Mouse (Mus musculus) hindbrain, embryonic 14.5 days (tissue): Measurements from ENCODE around the gene Cbl. TPM values are rescaled to one million over a fixed set of nuclear protein-coding genes. Genes with fewer than 3 reads are reported as not detected.

Experiments used
- ATAC-seq: fragments of 200-750 bp; cut with Nextera tagmentation; 2 replicates; pipeline ENCODE4 v1.8.0; 2017; ENCODE audit warnings: moderate number of reproducible peaks, mild to moderate bottlenecking, moderate TSS enrichment, moderate library complexity; ENCODE audit not compliant: low FRiP score
- DNase-seq: peaks from one replicate; pipeline ENCODE4 v3.0.0-alpha.2; 2015; ENCODE audit warnings: low spot score
- H3K27ac ChIP-seq: fragments of 300-500 bp; sonication (generic); 2 replicates; pipeline ENCODE4 v1.5.1; 2014; ENCODE audit warnings: mild to moderate bottlenecking, moderate library complexity
- H3K27me3 ChIP-seq: fragments of 300-500 bp; sonication (generic); 2 replicates; pipeline ENCODE4 v1.6.1; 2014; ENCODE audit warnings: mild to moderate bottlenecking, low read length, mixed read lengths; ENCODE audit not compliant: control insufficient read depth, insufficient read depth
- H3K36me3 ChIP-seq: fragments of 300-500 bp; sonication (generic); replicated peaks from 2 replicates; pipeline ENCODE4 v1.6.1; 2014; ENCODE audit not compliant: control insufficient read depth, insufficient read depth
- H3K4me1 ChIP-seq: fragments of 300-500 bp; sonication (generic); replicated peaks from 2 replicates; pipeline ENCODE4 v1.6.1; 2014; ENCODE audit warnings: antibody characterized with exemption, low read length, mixed read lengths; ENCODE audit not compliant: control insufficient read depth, insufficient read depth
- H3K4me2 ChIP-seq: fragments of 300-500 bp; sonication (generic); replicated peaks from 2 replicates; pipeline ENCODE4 v1.6.1; 2014; ENCODE audit warnings: mild to moderate bottlenecking, moderate library complexity
- H3K4me3 ChIP-seq: fragments of 300-500 bp; sonication (generic); replicated peaks from 2 replicates; pipeline ENCODE4 v1.5.1; 2014; ENCODE audit warnings: mild to moderate bottlenecking, low read length
- H3K9ac ChIP-seq: fragments of 300-500 bp; sonication (generic); 2 replicates; pipeline ENCODE4 v1.6.1; 2014
- H3K9me3 ChIP-seq: fragments of 300-500 bp; sonication (generic); 2 replicates; pipeline ENCODE4 v1.6.1; 2016; ENCODE audit warnings: low read length; ENCODE audit not compliant: control insufficient read depth
- WGBS: fragments of 180-500 bp; shearing (Covaris S2); extraction: QIAGEN DNeasy Blood & Tissue Kit; methylation state at CpG from one replicate; pipeline ENCODE4 v1.1.7; 2014; 5-methylcytosine and 5-hydroxymethylcytosine counted together
- polyA plus RNA-seq: library from polyadenylated mRNA; unstranded; fragments of >200 nt; fragmentation: Nextera tagmentation; extraction: Ambion mirVana; gene quantifications from 2 replicates; pipeline ENCODE4 v1.2.1, GENCODE M21; 2014

Gene Cbl
- polyA plus RNA-seq, 1 experiment from 2014 or later: 22.4 TPM

- WGBS: 28% methylated on average over 19 of the region's 19 CpGs
- Histone ChIP-seq H3K27me3 (no peaks in the 10 kb centered on the region), H3K4me2 (peak overlapping the region; percentile 74), H3K4me3 (peak overlapping the region; percentile 76), H3K4me1 (peaks cover 18% of the 10 kb centered on the region), H3K9me3 (no peaks in the 10 kb centered on the region), H3K27ac (peak overlapping the region; percentile 51; the same call in 1 of the 2 replicates), H3K9ac (peak overlapping the region; percentile 18; the same call in 1 of the 2 replicates), H3K36me3 (no peaks in the 10 kb centered on the region)
- DNase-seq (no peak), ATAC-seq (peak; percentile 21; the same call in 1 of the 2 replicates)
These were observed 904 bp upstream of the Cbl start for GRCm38 (mm10) chr9:44234479-44235427.

DNA sequence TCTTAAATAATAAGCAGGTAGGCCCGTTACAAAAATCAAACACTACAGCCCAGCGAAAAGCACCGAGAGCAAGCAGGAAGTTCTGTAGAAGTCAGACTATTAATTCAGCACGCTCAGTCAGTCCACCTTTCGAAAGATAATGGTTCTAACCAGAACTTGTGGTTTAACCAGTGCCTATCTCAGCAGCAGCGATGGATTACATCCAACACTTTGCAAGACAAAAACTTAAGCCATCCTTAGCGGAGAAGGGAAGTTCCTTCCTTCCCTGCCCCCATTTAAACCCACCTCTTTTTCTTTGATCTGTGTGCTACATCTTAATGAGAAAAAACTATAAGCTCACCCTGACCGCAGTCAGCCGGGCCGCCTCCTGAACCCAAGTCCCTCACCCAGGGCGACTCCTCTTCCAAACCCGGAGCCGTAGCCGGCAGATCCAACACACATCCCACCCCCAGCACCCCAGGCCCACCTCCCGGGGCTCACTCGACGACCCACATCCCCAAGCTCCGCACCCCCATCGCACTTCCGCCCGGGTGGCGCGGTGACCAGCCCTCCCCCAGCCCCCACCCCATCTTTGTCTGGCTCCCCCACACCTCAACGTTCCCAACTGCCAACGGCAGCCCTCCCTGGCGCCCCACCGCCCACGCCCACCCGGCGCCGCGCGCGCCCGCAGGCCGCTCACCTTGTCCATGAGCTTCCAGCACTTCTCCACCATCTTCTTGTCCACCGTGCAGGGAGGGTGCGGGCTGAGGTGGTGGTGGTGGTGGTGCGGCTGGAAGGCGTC lies 638 bp downstream of the Cbl start:
- Histone ChIP-seq H3K9me3 (no peaks in the 10 kb centered on the region), H3K9ac (peak overlapping the region; percentile 93), H3K27me3 (no peaks in the 10 kb centered on the region), H3K27ac (peak overlapping the region; percentile 96), H3K4me3 (peak overlapping the region; percentile 76), H3K4me2 (peak overlapping the region; percentile 74), H3K36me3 (no peaks in the 10 kb centered on the region), H3K4me1 (peaks cover 18% of the 10 kb centered on the region)
- peak; percentile 85 for ATAC-seq
- under 1% methylated on average over 39 of the region's 40 CpGs for WGBS
- DNase-seq: peak; percentile 34

DNA sequence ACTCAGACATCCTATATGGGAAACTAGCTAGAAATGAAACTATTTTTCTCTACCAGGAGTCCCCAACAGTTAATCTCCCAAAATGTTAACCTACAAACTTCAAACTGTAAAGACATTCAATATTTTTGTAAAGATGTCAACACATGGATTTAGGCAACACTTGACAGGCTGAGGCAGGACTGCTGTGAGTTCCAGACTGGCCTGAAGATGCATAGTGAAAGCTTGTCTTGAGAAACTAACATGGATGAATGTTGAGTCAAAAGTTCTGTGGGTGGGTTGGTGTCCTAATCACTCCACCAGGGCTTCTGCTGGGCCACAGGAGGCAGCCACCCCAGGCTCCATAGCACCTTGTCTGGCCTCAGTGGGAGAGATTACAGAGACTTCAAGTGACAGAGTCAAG lies 2.2 kb downstream of the Cbl start:
- no peaks in the 10 kb centered on the region for H3K27me3 ChIP-seq
- DNase-seq (no peak), ATAC-seq (no peak)
- H3K9me3 ChIP-seq: no peaks in the 10 kb centered on the region
- H3K27ac ChIP-seq: no peak overlapping the region
- H3K4me2 ChIP-seq: peak overlapping the region; percentile 74
- H3K9ac ChIP-seq: no peak overlapping the region
- peaks cover 18% of the 10 kb centered on the region for H3K4me1 ChIP-seq
- no peak overlapping the region for H3K4me3 ChIP-seq
- H3K36me3 ChIP-seq: no peaks in the 10 kb centered on the region

DNA sequence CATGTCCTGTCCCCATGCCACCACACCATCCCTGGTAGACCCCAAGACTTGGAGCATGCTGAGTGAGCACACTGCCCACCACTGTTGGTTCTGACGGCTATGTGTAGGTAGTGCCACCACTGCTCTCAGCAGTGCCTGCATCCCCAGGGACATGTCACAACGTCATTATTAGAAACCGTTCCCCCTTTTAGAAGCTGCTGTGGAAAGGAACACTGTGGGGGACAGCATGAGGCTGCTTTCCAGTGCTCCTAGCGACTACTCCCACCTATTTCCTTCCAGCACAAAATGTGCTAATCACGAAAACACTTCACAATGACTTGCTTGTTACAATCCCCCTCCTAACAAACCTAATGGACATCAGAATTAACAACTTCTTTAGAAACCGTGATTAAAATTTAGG lies 7.9 kb downstream of the Cbl start:
- no peak overlapping the region for H3K4me3 ChIP-seq
- H3K4me2 ChIP-seq: no peak overlapping the region
- H3K9me3 ChIP-seq: no peaks in the 10 kb centered on the region
- no peaks in the 10 kb centered on the region for H3K27me3 ChIP-seq
- H3K36me3 ChIP-seq: no peaks in the 10 kb centered on the region
- H3K27ac ChIP-seq: no peak overlapping the region
- no peak overlapping the region for H3K9ac ChIP-seq
- 51% methylated on average over 6 of the region's 6 CpGs for WGBS
- H3K4me1 ChIP-seq: no peaks in the 10 kb centered on the region
- ATAC-seq: no peak
- DNase-seq: no peak

DNA sequence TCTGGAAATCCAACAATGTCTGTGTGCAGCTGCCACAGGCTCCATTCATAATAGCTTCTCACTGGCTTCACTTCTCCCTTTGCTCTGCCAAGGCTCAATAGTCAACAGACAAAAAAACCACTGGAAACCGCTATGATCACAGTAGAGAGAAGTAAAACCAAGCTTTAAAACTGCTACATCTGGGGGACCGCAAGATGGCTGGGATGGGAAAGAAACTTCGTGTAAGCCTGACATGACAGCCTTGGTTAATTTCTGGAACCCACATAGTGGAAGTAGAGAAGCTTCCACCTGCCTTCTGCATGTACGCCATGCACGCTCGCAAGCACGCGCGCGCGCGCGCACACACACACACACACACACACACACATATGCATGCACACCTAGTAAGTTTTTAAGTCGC lies 20.3 kb downstream of the Cbl start:
- Histone ChIP-seq H3K4me3 (no peak overlapping the region), H3K36me3 (no peaks in the 10 kb centered on the region), H3K4me2 (no peak overlapping the region), H3K9ac (no peak overlapping the region), H3K27ac (no peak overlapping the region), H3K27me3 (no peaks in the 10 kb centered on the region), H3K9me3 (no peaks in the 10 kb centered on the region), H3K4me1 (no peaks in the 10 kb centered on the region)
- WGBS: 93% methylated on average over 14 of the region's 14 CpGs
- ATAC-seq (no peak), DNase-seq (no peak)

GRCm38 (mm10) chr9:44212406-44212805 lies 21.4 kb downstream of the Cbl start:
- 96% methylated on average over 4 of the region's 4 CpGs for WGBS
- ATAC-seq: no peak
- no peaks in the 10 kb centered on the region for H3K36me3 ChIP-seq

DNA sequence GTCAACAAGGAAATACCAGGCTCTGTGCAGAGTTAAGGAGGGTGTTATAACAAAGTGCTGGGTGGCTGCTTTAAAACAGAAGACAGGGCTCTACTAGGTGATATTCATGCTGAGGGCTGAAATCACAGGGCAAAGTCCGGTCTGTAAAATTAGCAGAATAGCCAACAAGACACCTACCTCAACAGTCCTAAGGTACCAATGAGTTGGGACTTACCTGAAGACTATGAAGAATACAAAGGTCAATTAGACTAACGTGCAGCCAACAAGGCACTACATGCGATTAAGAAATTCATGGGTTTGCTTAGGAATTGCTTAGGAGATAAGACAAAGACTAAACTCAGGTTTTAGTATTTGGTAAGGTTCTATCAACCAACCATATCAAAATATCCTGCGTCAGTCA lies 24.4 kb downstream of the Cbl start:
- no peaks in the 10 kb centered on the region for H3K9me3 ChIP-seq
- H3K27me3 ChIP-seq: no peaks in the 10 kb centered on the region
- H3K4me2 ChIP-seq: no peak overlapping the region
- H3K27ac ChIP-seq: no peak overlapping the region
- no peak overlapping the region for H3K4me3 ChIP-seq
- ATAC-seq: no peak
- H3K4me1 ChIP-seq: no peaks in the 10 kb centered on the region
- no peak for DNase-seq
- no peak overlapping the region for H3K9ac ChIP-seq
- WGBS: 96% methylated on average over 4 of the region's 4 CpGs
- no peaks in the 10 kb centered on the region for H3K36me3 ChIP-seq

More at GRCm38 (mm10) chr9:44212406-44212805, 21.4 kb downstream of the Cbl start:
- Histone ChIP-seq H3K4me2 (no peak overlapping the region), H3K9me3 (no peaks in the 10 kb centered on the region), H3K27ac (no peak overlapping the region), H3K27me3 (no peaks in the 10 kb centered on the region), H3K4me1 (no peaks in the 10 kb centered on the region), H3K4me3 (no peak overlapping the region), H3K9ac (no peak overlapping the region)
- no peak for DNase-seq

DNA sequence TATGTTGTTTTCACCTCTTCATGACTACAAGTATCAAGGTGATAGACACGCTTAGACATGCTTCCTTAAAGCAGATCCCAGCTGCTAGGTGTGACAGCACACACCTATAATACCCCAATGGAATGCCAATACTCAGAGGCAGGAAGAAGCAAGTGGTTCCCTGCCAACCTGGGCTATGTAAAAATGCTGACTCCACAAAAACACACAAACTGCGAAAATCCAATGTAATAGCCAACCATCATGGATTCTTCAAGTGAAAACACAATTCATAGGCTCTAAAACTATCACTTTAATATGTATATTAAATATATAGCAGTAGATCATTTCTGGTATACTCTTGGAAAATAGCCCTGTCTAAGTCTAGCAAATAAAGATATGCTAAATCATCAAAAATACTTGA lies 26.0 kb downstream of the Cbl start:
- no peaks in the 10 kb centered on the region for H3K27me3 ChIP-seq
- ATAC-seq (no peak), DNase-seq (no peak)
- 96% methylated on average over 2 of the region's 2 CpGs for WGBS
- H3K9me3 ChIP-seq: no peaks in the 10 kb centered on the region
- H3K36me3 ChIP-seq: no peaks in the 10 kb centered on the region
- no peak overlapping the region for H3K9ac ChIP-seq
- H3K27ac ChIP-seq: no peak overlapping the region
- H3K4me3 ChIP-seq: no peak overlapping the region
- H3K4me2 ChIP-seq: no peak overlapping the region
- H3K4me1 ChIP-seq: no peaks in the 10 kb centered on the region

DNA sequence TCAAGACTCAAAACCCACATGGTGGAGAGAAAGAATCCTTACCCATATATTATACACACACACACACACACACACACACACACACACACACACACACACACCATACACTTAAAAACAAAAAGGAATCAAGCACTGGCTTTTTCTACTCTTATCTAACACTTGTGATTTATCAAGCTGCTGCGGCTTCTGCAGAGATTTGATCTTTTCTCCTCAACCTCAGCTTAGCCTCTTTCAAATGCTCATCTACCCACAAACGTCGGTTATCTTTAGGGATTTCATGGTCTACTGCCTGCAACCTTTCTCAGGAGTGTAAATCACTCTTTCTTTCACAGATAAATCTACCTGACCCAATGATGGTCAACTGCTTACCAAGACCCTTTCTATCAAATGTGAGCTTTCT lies 33.4 kb downstream of the Cbl start:
- no peak for ATAC-seq
- Histone ChIP-seq H3K4me3 (no peak overlapping the region), H3K27me3 (no peaks in the 10 kb centered on the region), H3K36me3 (peaks cover 43% of the 10 kb centered on the region), H3K9ac (no peak overlapping the region), H3K9me3 (no peaks in the 10 kb centered on the region), H3K4me1 (no peaks in the 10 kb centered on the region), H3K27ac (no peak overlapping the region), H3K4me2 (no peak overlapping the region)
- no peak for DNase-seq
- 84% methylated on average over 3 of the region's 3 CpGs for WGBS
